Mouse (Mus musculus) frontal cortex, postnatal 25 days (tissue): ENCODE measurements around the gene Sowahb.
"Not testable (repeated sequence)": the region's sequence is repeated elsewhere in the genome, so short reads cannot be mapped to it uniquely, and the experiment has no call there.

Experiments
- DNase-seq, 2 experiments: peaks; one replicate each; pipeline ENCODE4 v3.0.0; 2022; ENCODE audit warnings: low spot score in 2 of 2

Gene Sowahb

DNA sequence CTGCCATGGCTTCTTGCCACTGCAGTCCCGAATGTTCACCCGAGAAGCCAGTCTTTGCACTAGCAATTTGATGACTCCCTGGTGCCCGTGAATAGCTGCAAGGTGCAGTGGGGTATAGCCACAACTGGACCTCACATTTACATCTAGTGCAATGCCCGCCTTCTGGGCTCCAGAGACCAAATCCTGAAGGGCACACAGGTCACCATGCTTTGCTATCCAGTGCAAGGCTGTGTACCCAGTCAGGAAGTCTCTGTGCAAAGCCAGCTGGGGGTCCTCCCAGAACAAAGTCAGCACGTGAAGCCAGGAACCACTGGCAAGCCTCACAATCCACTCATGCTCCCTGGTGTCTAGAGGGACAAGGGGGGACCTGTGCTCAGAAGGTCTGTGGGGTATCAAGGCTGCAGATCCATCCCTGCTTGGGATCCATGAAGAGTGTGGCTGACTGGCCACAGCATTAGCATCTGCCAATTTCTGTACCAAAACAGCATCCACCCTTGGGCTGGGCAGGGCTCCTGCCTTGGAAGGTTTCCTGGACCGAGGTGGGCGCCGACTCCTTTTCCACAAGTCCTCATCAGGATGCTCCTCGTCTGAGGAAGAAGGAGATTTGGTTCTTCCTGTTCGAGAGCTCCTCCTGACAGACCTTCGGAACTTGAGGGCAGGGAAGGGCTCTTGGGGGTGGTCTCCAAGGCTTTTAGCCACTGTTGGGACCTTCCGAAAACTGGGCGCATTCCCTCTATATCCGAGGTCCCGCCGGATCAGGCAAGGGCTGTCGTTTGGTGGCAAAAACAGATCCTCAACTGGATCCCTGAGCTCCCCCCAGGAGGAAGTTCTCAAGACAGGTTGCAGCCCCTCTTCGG is 1.8 kb downstream of the Sowahb start:
- no peak for DNase-seq

DNA sequence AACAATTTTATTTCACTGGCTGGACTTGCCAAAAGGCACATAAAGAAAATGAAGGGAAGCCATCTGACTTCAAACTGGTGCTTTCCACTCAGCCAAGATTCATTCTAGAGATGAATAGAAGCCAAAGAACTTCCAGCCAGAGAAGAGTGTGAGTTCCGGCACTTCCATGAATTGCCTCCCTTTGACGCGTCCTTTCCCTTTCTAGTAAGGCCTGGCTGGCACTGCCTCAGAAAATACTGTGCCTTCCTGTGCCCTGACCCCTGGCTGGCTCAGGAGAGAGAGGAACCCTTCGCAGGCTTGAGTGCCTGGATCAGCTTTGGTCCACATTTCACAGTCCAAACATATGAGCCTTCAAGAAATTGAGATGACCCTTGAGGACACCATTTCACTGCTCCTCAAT is 2.8 kb downstream of the Sowahb start:
- no peak for DNase-seq

DNA sequence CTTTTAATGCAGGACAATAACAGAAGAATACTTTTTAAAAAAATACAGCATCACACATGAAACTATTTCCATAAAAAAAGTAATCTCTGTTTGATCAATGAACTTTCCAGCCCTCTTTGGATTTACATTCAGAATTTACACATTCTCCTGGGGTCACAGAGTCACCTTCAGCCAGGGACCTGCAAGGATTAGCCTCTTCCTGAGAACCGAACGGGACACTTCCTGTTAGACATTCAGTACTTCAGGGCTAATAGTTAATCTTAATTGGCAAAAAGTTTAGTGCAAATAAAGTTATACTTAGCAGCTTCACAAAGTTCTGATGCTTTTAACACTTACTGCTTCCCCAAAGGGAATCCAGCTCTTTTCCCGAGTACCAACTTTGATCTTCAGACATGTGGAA is 3.5 kb downstream of the Sowahb start:
- no peak for DNase-seq

DNA sequence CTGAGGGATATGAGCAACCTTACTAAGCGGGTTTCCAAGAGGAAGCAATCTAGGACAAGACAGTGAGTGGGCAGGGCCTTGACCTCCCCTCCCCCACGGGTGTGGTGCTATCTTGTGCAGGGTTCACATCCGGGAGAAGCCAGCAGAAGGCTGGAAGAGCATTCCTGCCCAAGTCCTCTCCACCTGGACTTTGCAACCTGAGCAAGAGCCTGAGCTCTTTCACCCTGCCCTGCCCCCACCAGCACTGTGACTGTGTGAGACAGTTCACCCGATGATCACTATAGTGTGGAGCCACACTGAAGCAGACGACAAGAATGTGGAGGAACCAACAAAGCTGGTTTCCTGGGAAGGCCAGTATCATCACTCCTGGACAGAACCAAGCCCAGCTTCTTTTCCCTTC is 4.7 kb downstream of the Sowahb start:
- DNase-seq: no peak

DNA sequence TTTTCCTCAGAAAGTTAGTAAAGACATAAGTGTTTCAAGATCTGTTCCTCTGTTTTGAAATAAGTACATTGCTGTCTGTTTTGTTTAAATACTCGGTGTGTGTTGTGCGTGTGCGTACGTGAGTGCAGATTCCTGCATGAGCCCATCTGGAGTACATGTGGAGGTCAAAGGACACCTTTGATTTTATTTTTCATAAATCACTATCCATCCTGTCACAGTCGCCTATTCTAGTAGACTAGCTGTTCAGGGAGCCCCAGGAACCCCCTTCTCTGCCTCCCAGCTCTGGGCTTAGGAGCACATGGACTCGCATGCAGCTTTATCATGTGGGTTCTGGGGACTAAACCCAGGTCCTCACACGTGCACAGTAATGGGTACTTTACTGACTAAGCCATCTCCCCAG is 8.6 kb downstream of the Sowahb start:
- no peak for DNase-seq

DNA sequence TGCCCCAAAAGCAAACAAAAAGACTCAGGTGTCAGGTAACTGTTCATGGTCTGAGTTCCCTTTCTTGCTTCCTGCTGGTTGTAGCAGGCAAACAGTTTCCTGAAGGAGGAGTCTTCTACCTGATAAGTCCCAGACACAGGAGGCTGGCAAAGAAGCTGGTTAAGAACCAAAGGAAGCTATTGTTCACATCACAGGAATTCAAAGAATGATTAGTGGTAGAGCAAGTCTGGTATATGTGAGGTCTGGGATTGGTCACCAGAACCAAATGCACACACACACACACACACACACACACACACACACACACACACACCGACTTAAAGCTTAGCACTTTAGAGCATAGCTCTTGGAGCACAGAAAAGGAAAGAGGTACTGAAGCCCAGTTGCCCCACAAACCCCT is 9.5 kb downstream of the Sowahb start:
- no peak for DNase-seq

DNA sequence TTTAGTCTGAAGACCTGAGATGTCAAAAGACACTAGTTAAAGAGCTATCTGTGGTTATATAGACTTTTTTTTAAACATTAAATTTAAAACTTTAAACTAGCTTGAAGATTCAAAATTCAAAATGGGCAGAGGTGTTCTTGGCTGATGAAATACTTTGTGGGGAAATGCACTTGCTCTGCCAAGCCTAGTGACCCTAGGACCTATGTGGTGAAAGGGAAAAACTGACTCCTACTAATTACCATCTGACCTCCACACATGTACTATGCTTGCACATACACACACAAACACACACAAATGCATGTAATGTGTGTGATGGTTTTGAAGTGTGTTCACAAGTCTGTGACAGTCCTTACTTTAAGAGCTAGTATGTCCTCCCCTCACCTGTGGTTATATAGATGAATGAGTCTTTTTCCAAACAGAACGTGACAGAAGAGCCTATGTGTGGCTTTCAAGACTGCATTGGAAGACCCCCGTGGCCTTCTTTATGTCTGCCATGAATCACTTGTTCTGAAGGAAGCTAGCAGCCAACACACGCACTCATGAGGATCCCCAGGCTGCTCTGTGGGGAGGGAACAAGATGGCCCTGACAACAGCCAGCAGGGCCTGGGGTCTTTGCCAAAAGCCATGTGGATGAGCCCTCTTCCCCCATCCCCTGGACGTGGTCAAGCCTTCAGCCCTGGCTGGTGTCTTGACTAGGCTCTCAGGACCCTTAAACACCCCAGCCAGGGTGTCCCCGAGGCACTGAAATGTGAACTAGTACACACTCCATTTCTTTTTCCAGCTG is 11.5 kb downstream of the Sowahb start:
- no peak for DNase-seq

DNA sequence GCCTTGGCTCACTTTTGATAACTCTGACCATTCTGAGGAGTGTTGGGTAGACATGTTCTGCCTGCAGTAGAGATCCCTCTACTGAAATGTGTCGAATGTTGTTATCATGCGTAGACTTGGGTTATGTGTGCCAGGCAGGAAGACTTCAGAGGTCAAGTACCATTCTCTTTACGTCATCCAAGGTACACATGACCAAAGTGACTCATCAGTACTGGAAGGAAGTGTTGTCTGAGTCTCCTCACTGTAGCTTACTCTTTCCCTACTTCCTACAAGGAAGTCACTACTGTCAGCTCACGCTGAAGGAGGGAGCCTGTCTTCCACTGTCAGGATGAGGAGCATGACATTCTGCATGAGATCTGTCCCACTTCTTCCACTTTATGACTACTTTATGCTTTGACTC is 12.2 kb downstream of the Sowahb start:
- DNase-seq: no peak

DNA sequence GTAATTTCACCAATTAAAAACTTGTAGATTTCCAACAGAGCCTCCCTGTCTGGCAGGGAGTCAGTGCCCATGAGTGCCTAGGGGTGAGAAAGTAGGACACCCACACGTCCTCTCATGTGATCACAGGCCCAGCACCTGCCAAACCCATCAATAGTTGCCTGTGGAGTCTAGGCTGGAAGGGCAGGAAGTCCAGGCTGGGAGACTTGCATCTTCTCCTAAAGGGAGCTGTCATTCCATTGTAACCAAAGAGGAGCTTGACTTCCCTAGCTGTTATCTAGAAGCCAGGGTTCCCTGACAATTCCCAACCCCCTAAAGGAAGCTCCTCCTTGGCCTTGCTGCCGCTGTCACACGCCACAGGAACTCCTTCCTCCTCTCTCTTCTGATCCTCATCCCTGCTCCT is 14.0 kb downstream of the Sowahb start:
- no peak for DNase-seq

DNA sequence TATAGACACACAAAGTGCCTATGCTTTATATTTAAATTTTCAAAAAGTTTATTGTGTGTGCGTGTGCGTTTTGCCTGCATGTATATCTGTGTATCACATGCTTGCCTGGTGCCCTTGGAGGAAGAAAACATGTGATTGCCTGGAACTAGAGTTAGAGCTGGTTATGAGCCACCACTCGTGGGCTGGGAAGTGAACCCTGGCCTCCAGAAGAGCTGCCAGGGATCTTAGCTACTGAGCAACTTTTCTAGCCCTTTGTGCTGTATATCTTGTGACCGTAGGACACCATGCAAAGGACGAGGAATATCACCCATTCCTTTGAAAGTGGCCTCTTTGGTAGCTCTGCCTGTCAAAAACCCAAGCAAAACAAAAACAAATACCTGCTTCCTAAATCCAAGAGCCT is 14.4 kb downstream of the Sowahb start:
- no peak for DNase-seq

DNA sequence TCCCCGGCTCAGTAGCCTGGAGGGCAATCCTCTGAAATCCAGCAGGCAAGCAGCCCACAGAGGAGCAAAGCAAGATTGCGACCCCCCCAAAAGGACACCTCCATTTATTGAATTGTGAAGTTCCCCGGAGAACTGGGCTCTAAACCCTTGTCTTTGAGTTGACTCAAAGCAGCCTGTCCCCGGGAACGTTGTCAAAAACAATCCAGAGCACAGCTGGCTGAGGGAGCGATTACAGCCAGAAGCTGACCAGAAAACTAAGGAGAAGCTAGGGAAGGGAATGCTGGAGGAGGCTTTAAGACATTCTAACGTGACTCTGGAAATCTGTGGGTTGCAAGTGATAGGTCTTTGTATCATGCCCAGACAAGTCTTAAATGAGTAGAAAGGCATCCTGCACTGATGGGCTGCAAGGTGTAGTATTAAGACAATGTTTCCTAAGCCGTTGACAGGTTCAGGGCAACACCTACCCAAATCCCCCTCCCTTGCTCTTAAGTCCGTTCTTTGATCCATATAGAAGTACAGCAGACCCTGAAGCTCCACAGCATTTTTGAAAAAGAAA is 17.6 kb downstream of the Sowahb start:
- DNase-seq: no peak

DNA sequence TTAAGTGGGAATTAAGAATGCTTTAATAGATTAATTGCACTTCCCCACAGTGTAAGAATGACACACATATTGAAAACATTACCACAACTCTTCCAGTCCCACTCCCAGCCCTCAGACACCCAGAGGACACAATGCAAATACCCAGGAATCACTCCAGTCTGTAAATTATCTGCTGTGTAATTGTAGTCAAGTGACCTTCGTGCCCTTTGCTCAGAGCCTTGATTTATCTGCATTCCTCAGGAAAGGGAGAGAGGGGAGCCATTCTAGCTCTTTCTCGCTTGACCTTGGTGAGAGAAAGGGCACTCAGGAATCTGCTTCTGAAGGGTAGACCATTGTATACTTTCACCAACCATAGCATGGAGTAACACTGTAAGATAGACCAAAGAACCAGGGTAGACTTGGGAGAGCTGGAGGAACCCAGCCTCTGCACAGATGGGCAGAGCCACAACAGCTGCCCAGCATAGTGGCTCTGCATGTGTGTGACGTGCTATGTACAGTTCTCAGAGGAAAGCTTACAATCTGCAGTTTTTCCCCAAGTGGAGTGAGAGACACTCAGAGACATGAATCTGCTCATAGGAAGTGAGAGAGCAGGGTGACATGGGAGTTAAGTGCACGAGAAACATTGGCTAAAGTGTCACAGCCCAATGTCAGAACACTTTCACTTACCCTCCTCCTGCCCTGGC is 18.2 kb downstream of the Sowahb start:
- no peak for DNase-seq

DNA sequence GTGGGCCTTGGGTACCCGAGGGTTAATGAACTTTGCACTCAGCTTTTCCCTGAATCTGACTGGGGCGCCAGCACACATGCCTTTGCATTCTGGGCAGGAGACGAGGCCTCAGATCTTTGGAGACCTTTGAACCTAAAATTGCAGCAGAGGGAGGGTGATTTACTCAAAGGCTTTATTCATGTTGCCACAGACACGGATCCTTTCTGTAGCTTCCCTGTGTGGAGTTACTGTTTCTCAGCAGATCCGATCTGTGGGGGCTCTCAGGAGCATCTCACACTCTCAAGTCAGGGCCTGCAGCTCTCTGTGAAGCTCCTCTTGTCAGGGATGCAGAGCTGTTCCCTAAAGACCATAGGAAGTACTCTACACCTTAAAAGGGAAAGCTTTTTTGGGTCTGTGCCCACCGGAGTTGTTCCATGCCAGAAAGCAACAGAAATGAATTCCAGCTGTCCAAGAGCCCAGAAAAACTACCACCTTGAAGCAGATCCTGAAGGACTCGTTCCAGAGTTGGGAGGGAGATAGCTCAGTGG is 20.0 kb downstream of the Sowahb start:
- DNase-seq: no peak

DNA sequence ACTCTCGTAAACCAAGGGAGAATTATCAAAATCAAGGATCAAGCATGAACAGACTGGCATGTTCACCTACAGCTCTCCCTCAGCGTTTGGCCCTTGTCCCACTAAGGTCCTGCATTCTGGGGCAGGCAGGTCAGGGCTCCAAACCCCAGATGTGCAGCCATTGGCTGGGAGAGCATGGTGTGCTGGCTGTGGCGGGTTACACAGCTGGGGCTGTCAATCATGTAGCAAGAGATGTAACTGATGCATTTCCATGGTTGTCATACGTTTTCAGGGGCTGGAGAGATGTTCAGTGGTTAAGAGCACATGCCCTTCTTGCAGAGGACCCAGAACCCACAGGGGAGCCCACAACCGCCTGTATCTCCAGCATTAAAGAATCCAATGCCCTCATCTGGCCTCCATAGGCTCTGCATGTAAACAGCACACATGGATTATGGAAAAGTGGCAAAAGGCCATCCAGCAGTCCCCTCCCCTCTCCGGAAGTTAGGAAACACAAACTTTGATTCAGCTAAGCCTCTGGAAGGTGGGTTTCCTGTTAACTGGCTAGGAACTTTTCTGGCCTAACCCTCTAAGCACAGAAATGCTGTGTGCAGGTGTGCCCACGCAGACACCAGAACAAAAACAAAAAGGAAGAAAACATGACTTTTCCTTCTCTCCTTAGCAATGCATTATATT is 22.6 kb downstream of the Sowahb start:
- no peak for DNase-seq

DNA sequence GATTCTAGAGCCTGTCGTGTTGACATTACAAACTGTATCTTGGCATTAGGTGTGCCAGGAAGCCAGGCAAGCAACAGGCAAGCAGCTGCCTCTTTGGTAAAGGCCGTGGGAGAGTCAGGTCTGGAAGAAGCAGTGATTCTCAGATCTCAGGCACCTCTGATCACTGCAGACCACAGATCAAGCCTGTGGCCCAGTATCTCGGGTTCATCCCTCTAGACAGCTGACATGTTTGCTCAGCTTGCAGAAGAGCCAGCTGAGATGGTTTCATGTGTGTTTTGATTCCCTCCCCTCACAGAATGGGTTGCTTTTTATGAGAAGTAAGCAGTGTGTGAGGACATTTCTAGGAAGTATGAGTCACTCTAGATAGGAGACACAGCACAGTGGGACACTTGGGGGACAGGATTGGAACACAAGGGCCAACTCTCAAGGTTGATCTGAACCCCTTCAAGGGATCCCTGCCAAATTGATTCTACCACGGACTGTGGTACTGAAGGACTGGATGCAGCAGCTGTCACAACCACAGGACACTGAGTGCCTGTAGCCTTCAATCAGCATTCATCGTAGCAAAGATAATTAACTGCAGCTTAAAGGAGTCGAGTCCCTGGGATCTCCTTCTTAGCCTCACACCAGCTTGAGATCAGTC is 24.7 kb downstream of the Sowahb start:
- no peak for DNase-seq

DNA sequence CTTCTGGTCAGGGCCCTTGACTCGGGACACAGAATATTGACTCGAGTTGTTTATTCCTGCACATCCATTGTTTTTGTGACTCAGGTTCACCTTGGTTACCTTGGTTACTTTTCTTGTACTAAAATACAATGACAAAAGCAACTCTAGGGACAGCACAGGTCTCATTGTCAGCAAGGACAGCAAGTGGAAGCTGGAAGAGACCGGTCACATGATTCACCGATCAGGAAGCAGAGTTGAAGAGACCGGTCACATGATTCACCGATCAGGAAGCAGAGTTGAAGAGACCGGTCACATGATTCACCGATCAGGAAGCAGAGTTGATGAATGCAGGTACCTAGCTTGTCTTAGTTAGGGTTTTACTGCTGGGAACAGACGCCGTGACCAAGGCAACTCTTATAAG is 25.6 kb downstream of the Sowahb start:
- not testable (repeated sequence) for DNase-seq

DNA sequence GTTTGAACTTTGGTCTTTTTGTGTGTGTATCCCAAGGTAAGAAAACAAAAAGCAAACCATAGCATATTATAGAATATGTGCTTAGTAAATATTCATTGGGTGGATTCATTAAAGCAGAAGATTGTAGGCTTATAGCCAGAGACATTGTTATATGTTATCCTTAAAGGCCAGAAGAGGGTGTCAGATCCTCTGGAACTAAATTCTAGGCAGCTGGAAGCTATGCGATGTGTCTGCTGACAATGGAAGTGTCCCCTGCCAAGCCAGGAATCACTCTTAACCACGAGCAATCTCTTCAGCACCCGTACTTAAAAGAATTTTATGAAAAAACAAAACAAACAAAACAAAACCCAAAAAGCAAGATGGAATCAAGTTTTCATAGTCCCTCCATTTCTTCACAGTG is 27.1 kb downstream of the Sowahb start:
- no peak for DNase-seq

DNA sequence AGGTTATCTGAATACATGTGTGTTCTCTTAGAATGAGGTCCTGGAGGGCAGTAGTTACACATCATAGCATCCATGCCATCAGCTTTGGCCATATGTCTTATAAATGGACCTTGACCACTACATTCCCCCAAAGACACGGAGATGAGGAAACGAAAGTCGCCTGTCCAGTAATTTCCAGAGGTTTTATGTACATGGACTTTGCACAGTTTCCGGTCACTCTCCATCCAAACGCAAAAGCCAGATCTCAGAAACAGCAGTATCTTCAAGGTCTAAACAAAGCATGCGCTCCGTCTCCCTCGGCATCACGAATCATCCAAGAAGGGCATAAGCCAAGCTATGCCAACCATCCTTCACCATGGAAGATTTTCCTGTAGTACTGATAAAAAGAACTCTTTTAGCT is 36.6 kb downstream of the Sowahb start:
- DNase-seq: no peak

DNA sequence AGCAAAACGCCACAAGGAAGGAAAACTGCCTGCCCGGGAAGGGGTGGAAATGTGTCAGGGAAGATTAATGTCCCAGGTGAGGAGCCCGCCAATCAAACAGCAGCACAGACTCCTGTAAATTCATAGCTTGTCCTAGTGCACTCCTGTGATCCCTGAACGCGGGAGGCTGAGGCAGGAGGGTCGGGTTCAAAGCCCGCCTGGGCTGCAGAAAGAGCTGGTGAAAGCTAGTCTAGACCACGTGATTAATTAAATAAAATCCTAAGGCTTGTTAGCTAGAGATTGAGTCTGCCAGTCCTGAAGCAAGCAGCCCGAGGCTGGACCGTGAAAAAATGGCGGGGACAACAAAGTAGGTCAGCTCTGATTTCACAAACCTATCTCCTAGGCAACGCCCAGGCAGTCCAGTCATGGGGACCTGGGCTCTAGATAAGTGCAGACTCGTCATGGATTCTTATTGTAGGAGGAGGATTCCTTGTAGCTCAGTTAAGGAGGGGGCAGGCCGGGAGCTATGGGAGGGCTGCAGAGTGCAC is 38.9 kb downstream of the Sowahb start:
- no peak for DNase-seq

DNA sequence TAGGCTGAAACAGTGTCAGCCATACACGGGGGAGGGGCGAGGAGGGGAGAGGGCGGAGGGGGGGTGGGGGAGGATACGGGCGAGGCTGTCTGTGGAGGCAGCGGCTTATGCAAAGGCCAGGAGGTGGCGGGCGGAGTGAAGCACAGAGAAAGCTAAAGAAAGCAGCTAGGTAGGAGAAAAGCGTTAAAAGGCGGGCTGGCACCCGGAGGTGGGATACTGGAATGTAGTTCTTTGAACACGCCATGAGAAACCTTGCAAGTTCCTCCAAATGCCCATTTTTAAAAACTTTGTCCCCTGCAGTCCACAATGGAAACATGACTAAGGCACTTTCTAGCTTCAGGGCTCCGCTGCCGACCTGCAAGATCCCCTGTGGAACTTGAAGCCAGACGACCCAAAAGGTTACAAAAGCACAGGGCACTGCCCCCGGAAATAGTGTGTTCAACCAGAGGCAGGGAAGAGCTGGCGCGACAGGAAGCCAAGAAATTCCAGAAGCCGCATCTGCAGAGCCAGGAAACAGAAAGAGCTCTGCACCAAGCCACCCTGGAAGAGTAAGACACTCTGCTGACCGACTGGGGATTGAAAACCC is 39.5 kb downstream of the Sowahb start:
- no peak for DNase-seq
